Mouse (Mus musculus): ENCODE results near the gene Ackr2. TPM values are rescaled to one million over a fixed set of nuclear protein-coding genes. Genes with fewer than 3 reads are reported as not detected.
A peak's percentile ranks its signal among the peaks of the same experiment; 100 is the strongest.

The Ackr2 gene
- polyA plus RNA-seq, 1 experiment from 2014 or later = 0.19 TPM

DNA sequence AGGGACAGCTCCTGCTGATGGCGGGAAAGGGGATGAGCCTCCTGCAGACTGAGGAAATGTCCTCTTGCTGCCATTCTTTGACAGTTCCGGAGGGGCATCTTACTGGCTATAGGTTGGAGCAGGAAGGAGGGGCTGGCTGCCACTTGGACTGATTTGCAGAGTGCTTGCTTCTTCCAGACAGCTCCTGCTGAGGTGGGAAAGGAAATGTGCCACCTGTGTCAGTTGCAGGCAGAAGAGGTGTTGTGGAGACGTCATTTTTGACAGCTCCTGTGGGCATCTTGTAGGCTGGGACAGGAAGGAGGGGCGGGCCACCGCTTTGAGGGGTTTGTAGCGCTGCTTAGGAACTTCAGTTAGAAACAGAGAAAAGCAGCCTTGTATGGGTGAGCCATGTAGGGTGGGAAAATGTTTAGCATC is 39.3 kb downstream of the Ackr2 start:
- Histone ChIP-seq H3K4me2 (peak overlapping the region; percentile 54), H3K4me3 (ENCODE audit: low read depth, low read length) (peak overlapping the region; percentile 48), H3K27ac (ENCODE audit: low read depth, low read length) (no peak overlapping the region), H3K9ac (ENCODE audit: low read depth, low read length) (no peak overlapping the region), H3K9me3 (ENCODE audit: control insufficient read depth, low read length) (no peaks in the 10 kb centered on the region), H3K27me3 (replicated peaks; ENCODE audit: control insufficient read depth, insufficient read depth, low read length) (no peaks in the 10 kb centered on the region; the same call in 1 of the 2 replicates), H3K4me1 (replicated peaks; ENCODE audit: control insufficient read depth, insufficient read depth, low read length) (no peaks in the 10 kb centered on the region), H3K36me3 (ENCODE audit: control insufficient read depth, insufficient read depth, low read length) (no peaks in the 10 kb centered on the region)
- ATAC-seq (replicated peaks; ENCODE audit: low FRiP score) = peak; percentile 43
- DNase-seq (ENCODE audit: low spot score) = no peak
- WGBS = 45% methylated on average over 6 of the region's 6 CpGs

DNA sequence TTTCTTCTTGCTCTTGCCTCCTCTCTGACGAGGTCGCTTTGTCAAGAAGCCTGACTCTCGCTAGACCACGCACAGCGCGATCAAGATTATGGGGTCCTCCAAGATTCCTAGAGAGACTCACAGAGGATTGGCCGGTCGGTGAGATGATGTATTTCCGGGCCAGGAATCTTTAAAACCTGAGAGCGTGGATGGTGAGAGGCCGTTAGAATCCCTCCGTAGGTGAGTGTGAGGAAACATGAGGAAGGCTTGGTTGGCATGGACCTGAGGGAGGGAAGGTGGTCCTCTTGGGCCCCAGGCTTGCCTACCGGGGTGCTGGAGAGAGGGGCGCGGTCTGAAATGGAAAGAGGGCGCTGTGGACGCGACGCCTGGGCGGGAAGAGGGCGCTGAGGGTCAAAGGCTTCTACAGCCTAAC is 39.8 kb downstream of the Ackr2 start:
- no peaks in the 10 kb centered on the region for H3K36me3 ChIP-seq (ENCODE audit: control insufficient read depth, insufficient read depth, low read length)
- no peaks in the 10 kb centered on the region; the same call in 1 of the 2 replicates for H3K27me3 ChIP-seq (replicated peaks; ENCODE audit: control insufficient read depth, insufficient read depth, low read length)
- peak overlapping the region; percentile 50 for H3K9ac ChIP-seq (ENCODE audit: low read depth, low read length)
- H3K4me1 ChIP-seq (replicated peaks; ENCODE audit: control insufficient read depth, insufficient read depth, low read length) = no peaks in the 10 kb centered on the region
- no peak overlapping the region for H3K27ac ChIP-seq (ENCODE audit: low read depth, low read length)
- peak overlapping the region; percentile 54 for H3K4me2 ChIP-seq
- H3K9me3 ChIP-seq (ENCODE audit: control insufficient read depth, low read length) = no peaks in the 10 kb centered on the region
- peak overlapping the region; percentile 48 for H3K4me3 ChIP-seq (ENCODE audit: low read depth, low read length)
- ATAC-seq (replicated peaks; ENCODE audit: low FRiP score) (peak; percentile 75), DNase-seq (ENCODE audit: low spot score) (no peak)
- WGBS = 42% methylated on average over 21 of the region's 21 CpGs

DNA sequence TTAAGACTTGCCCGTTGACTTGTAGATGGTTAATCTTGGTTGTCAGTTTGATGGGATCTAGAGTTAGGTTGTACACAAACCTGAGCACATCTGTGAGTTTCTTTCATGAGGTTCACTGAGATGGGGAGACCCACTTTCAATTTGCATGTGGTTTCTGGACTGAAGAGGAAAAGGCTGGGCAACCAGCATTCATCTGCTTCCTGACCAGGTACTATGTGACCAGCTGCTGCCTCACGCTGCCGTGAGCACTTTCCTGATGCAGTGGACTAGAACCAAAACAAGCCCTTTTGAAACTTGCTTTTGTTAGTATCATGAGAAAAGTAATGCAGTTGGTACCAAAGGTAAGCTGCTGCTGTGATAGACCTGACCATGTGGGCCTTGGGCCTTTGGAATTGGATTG is 44.9 kb downstream of the Ackr2 start:
- no peak overlapping the region for H3K4me3 ChIP-seq (ENCODE audit: low read depth, low read length)
- WGBS = 75% methylated on average over 3 of the region's 3 CpGs
- no peak for ATAC-seq (replicated peaks; ENCODE audit: low FRiP score)
- H3K27ac ChIP-seq (ENCODE audit: low read depth, low read length) = no peak overlapping the region
- H3K36me3 ChIP-seq (ENCODE audit: control insufficient read depth, insufficient read depth, low read length) = no peaks in the 10 kb centered on the region
- H3K4me2 ChIP-seq = no peak overlapping the region
- no peaks in the 10 kb centered on the region for H3K4me1 ChIP-seq (replicated peaks; ENCODE audit: control insufficient read depth, insufficient read depth, low read length)
- no peaks in the 10 kb centered on the region for H3K9me3 ChIP-seq (ENCODE audit: control insufficient read depth, low read length)
- no peak overlapping the region for H3K9ac ChIP-seq (ENCODE audit: low read depth, low read length)
- no peak for DNase-seq (ENCODE audit: low spot score)
- H3K27me3 ChIP-seq (replicated peaks; ENCODE audit: control insufficient read depth, insufficient read depth, low read length) = 0 out of 2 replicates have a peak, but pooled peaks cover 3% of the 10 kb centered on the region

DNA sequence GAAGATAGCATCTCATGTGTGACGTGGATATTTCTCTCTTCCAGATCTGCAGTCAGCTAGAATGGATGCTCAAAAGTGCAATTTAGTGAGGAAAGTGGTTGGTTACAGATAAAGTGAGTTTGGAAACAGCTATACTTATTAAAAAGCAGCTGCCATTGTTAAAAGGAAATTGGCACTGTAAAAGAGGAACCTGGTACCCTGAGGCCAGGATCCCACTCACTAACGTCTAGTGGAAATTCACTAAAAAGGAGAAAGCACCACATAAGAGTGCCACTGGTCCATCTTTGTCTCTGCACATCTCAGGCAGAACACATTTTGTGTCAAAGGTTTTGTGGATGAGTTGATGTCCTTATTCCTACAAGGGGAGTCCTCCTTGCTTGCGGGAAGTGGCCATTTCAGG is 45.5 kb downstream of the Ackr2 start:
- no peaks in the 10 kb centered on the region for H3K4me1 ChIP-seq (replicated peaks; ENCODE audit: control insufficient read depth, insufficient read depth, low read length)
- 0 out of 2 replicates have a peak, but pooled peaks cover 3% of the 10 kb centered on the region for H3K27me3 ChIP-seq (replicated peaks; ENCODE audit: control insufficient read depth, insufficient read depth, low read length)
- H3K4me3 ChIP-seq (ENCODE audit: low read depth, low read length) = no peak overlapping the region
- no peaks in the 10 kb centered on the region for H3K36me3 ChIP-seq (ENCODE audit: control insufficient read depth, insufficient read depth, low read length)
- WGBS = 67% methylated on average over 3 of the region's 3 CpGs
- no peaks in the 10 kb centered on the region for H3K9me3 ChIP-seq (ENCODE audit: control insufficient read depth, low read length)
- H3K4me2 ChIP-seq = no peak overlapping the region
- no peak overlapping the region for H3K27ac ChIP-seq (ENCODE audit: low read depth, low read length)
- ATAC-seq (replicated peaks; ENCODE audit: low FRiP score) = no peak
- no peak for DNase-seq (ENCODE audit: low spot score)
- no peak overlapping the region for H3K9ac ChIP-seq (ENCODE audit: low read depth, low read length)

DNA sequence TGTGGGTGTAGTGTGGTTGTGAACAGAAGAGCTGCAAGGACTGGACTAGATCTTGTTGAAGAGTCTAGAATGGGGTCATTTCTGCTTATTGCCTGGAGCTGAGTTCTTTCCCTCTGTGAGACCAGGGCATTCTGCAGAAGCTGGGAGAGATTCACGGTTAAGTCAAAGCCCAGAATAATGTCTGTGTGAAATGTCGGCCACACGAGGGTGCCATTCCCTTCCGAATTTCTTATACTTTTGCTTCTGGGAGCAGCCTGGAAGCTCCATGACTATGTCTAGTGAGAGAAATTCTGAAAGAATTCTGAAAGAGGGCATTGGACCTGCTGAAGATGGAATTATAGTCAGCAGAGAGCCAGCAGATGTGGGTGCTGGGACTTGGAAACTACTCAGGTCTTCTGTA is 49.6 kb downstream of the Ackr2 start:
- no peaks in the 10 kb centered on the region for H3K9me3 ChIP-seq (ENCODE audit: control insufficient read depth, low read length)
- peaks cover 4% of the 10 kb centered on the region; the same call in 1 of the 2 replicates for H3K4me1 ChIP-seq (replicated peaks; ENCODE audit: control insufficient read depth, insufficient read depth, low read length)
- H3K27me3 ChIP-seq (replicated peaks; ENCODE audit: control insufficient read depth, insufficient read depth, low read length) = 0 out of 2 replicates have a peak, but pooled peaks cover 3% of the 10 kb centered on the region
- no peak overlapping the region for H3K27ac ChIP-seq (ENCODE audit: low read depth, low read length)
- ATAC-seq (replicated peaks; ENCODE audit: low FRiP score) = no peak
- DNase-seq (ENCODE audit: low spot score) = peak; percentile 44
- no peak overlapping the region for H3K4me3 ChIP-seq (ENCODE audit: low read depth, low read length)
- H3K36me3 ChIP-seq (ENCODE audit: control insufficient read depth, insufficient read depth, low read length) = no peaks in the 10 kb centered on the region
- 16% methylated on average over 4 of the region's 4 CpGs for WGBS
- no peak overlapping the region for H3K4me2 ChIP-seq
- H3K9ac ChIP-seq (ENCODE audit: low read depth, low read length) = no peak overlapping the region

DNA sequence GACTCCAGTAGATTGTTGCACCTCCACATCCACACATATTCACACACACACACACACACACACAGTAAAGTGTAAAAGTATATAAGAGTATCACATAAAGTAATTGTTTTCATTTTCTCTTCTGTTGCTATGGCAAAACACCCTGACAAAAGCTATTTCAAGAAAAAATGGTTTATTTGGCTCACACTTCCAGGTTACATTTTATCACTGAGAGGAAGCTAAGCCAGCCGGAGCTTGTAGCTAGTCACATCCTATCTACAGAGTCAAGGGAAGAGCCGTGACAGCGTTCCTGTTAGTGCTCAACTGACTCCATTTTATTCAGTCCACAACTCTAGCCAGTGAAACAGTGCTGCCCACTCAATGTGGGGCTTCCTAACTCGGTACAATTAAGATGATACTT is 50.3 kb downstream of the Ackr2 start:
- DNase-seq (ENCODE audit: low spot score) (no peak), ATAC-seq (replicated peaks; ENCODE audit: low FRiP score) (no peak)
- Histone ChIP-seq H3K4me3 (ENCODE audit: low read depth, low read length) (no peak overlapping the region), H3K9ac (ENCODE audit: low read depth, low read length) (no peak overlapping the region), H3K4me2 (no peak overlapping the region), H3K27me3 (replicated peaks; ENCODE audit: control insufficient read depth, insufficient read depth, low read length) (0 out of 2 replicates have a peak, but pooled peaks cover 3% of the 10 kb centered on the region), H3K9me3 (ENCODE audit: control insufficient read depth, low read length) (no peaks in the 10 kb centered on the region), H3K27ac (ENCODE audit: low read depth, low read length) (no peak overlapping the region), H3K36me3 (ENCODE audit: control insufficient read depth, insufficient read depth, low read length) (no peaks in the 10 kb centered on the region), H3K4me1 (replicated peaks; ENCODE audit: control insufficient read depth, insufficient read depth, low read length) (peaks cover 4% of the 10 kb centered on the region; the same call in 1 of the 2 replicates)
- 62% methylated on average over 4 of the region's 4 CpGs for WGBS

DNA sequence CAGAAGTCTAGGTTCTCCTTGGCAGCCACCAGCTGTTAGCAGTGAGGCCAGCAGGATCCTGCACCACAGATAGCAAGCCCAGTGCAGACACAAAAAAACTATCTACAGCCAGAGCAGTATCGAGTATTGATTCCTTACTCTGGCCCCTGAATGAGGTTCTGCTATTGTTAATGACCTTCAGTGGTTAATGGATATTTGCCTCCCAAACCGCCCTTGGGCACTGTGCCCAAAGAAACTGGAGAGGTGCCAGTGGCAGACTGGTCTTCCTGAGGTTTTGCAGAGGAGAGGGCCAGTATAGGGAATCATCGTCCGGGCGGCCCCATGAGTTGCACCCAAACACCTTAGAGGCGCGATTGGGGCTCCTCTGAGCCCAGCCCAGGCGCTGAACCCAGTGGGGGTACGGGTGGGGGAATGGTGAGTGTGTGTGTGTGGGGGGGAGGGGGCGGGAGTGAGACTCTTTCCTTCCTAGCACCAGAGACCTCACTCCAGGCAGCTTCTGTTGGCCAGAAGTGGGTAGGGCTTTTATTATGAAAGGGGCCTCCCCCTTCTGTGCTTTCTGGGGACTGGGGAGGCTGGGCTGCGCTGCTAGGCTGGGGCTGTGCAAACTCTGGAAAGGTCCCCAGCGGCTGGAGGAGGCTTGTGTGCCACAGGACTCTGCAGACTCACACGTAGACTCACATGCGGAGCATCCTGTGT is 52.4 kb downstream of the Ackr2 start, which contains the start of gene Fam198a:
TSS of gene Fam198a (plus strand) at position 571 of the 696 bp plus-strand sequence.
- Histone ChIP-seq H3K27ac (ENCODE audit: low read depth, low read length) (no peak within 1 kb of the TSS), H3K9me3 (ENCODE audit: control insufficient read depth, low read length) (no peaks in the 10 kb centered on the region), H3K4me2 (peak within 1 kb of the TSS; percentile 40), H3K4me1 (replicated peaks; ENCODE audit: control insufficient read depth, insufficient read depth, low read length) (peaks cover 4% of the 10 kb centered on the region; the same call in 1 of the 2 replicates), H3K27me3 (replicated peaks; ENCODE audit: control insufficient read depth, insufficient read depth, low read length) (0 out of 2 replicates have a peak, but pooled peaks cover 3% of the 10 kb centered on the region), H3K36me3 (ENCODE audit: control insufficient read depth, insufficient read depth, low read length) (no peaks in the 10 kb centered on the region), H3K4me3 (ENCODE audit: low read depth, low read length) (no peak within 1 kb of the TSS), H3K9ac (ENCODE audit: low read depth, low read length) (no peak within 1 kb of the TSS)
- 19% methylated on average over 14 of the region's 14 CpGs for WGBS
- ATAC-seq (replicated peaks; ENCODE audit: low FRiP score) = peak; percentile 36; the same call in 1 of the 2 replicates
- DNase-seq (ENCODE audit: low spot score) = no peak

DNA sequence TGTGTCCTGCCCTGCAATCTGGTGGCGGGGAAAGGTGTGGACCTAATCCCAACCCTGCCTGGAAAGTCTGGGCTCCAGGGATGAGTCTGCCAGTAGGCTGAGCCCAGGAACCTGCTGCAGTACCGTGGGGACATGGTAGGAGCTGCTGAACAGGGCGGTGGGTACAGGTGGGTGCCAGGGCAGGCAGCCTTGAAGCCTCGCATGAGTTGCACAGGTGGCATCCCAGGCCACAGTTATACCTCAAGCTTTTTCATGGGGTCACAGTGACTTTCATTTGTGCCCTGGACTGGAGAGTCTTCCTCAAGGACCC is 52.9 kb downstream of the Ackr2 start:
- Histone ChIP-seq H3K27ac (ENCODE audit: low read depth, low read length) (no peak overlapping the region), H3K4me3 (ENCODE audit: low read depth, low read length) (no peak overlapping the region), H3K4me2 (peak overlapping the region; percentile 40), H3K9me3 (ENCODE audit: control insufficient read depth, low read length) (no peaks in the 10 kb centered on the region), H3K27me3 (replicated peaks; ENCODE audit: control insufficient read depth, insufficient read depth, low read length) (0 out of 2 replicates have a peak, but pooled peaks cover 3% of the 10 kb centered on the region), H3K36me3 (ENCODE audit: control insufficient read depth, insufficient read depth, low read length) (no peaks in the 10 kb centered on the region), H3K9ac (ENCODE audit: low read depth, low read length) (no peak overlapping the region), H3K4me1 (replicated peaks; ENCODE audit: control insufficient read depth, insufficient read depth, low read length) (peaks cover 4% of the 10 kb centered on the region; the same call in 1 of the 2 replicates)
- ATAC-seq (replicated peaks; ENCODE audit: low FRiP score) (0 out of 2 replicates have a peak, but pooled peaks have one; percentile 15), DNase-seq (ENCODE audit: low spot score) (no peak)
- 48% methylated on average over 4 of the region's 4 CpGs for WGBS

DNA sequence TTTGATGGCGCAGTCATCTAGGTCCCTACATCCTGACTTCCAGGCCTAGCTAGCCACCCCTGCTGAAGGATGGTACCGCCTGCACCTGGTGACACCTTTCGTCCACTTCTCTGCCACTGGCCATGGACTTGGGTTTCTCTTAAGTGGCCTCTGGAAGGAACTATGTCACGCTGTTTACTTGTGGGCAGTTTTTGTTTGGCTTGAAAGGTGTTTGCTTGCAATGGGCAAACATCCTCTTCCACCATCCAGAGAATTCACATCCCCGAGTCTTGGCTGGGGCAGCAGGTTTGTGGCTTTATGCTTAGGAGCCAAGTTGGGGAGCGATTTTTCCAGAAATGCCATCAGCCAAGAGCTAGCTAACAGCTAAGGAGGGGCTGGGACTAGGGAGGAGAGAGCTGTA is 54.4 kb downstream of the Ackr2 start:
- DNase-seq (ENCODE audit: low spot score) (no peak), ATAC-seq (replicated peaks; ENCODE audit: low FRiP score) (no peak)
- Histone ChIP-seq H3K4me2 (no peak overlapping the region), H3K4me1 (replicated peaks; ENCODE audit: control insufficient read depth, insufficient read depth, low read length) (peaks cover 4% of the 10 kb centered on the region; the same call in 1 of the 2 replicates), H3K9ac (ENCODE audit: low read depth, low read length) (no peak overlapping the region), H3K4me3 (ENCODE audit: low read depth, low read length) (no peak overlapping the region), H3K27ac (ENCODE audit: low read depth, low read length) (no peak overlapping the region), H3K27me3 (replicated peaks; ENCODE audit: control insufficient read depth, insufficient read depth, low read length) (no peaks in the 10 kb centered on the region), H3K36me3 (ENCODE audit: control insufficient read depth, insufficient read depth, low read length) (no peaks in the 10 kb centered on the region), H3K9me3 (ENCODE audit: control insufficient read depth, low read length) (no peaks in the 10 kb centered on the region)
- 80% methylated on average over 6 of the region's 6 CpGs for WGBS
